Mouse (Mus musculus) ES-E14 (cell line): ENCODE measurements around the gene Ncaph2. TPM values are rescaled to one million over a fixed set of nuclear protein-coding genes. Genes with fewer than 3 reads are reported as not detected.

Experiments
- DNase-seq: peaks from one replicate; pipeline ENCODE4 v3.0.0-alpha.2; 2013; ENCODE audit warnings: low read depth, low spot score
- H3K27ac ChIP-seq: 2 replicates; pipeline ENCODE4 v1.5.1; 2012; ENCODE audit warnings: low read depth, mild to moderate bottlenecking, low read length, moderate library complexity, mixed read lengths; ENCODE audit not compliant: poor library complexity, insufficient read depth, severe bottlenecking
- H3K36me3 ChIP-seq: 2 replicates; pipeline ENCODE4 v1.6.1; 2012; ENCODE audit warnings: mild to moderate bottlenecking, low read length, moderate library complexity, mixed read lengths; ENCODE audit not compliant: control insufficient read depth, poor library complexity, insufficient read depth, severe bottlenecking
- H3K4me1 ChIP-seq, 2 experiments: fragments of 150-350 bp in 1 of 2; sonication (generic) in 1 of 2; 2 replicates each; pipeline ENCODE4 v1.6.1; 2012; ENCODE audit warnings: low read length in 2 of 2, mild to moderate bottlenecking in 1 of 2, mixed read lengths in 1 of 2; ENCODE audit not compliant: control insufficient read depth in 2 of 2, insufficient read depth in 2 of 2, poor library complexity in 1 of 2
- H3K4me3 ChIP-seq, 2 experiments: fragments of 150-350 bp in 1 of 2; sonication (generic) in 1 of 2; 2 replicates each; pipeline ENCODE4 v1.5.1; 2012; ENCODE audit warnings: low read length in 2 of 2, low read depth in 1 of 2, mild to moderate bottlenecking in 1 of 2, mixed read lengths in 1 of 2; ENCODE audit not compliant: insufficient read depth in 1 of 2, poor library complexity in 1 of 2, severe bottlenecking in 1 of 2
- H3K9ac ChIP-seq: 2 replicates; pipeline ENCODE4 v1.6.1; 2012; ENCODE audit warnings: low read depth, mild to moderate bottlenecking, low read length, mixed read lengths; ENCODE audit not compliant: poor library complexity, insufficient read depth, severe bottlenecking
- H3K9me3 ChIP-seq: fragments of 150-350 bp; sonication (generic); 2 replicates; pipeline ENCODE4 v1.6.1; 2012; ENCODE audit warnings: low read depth, mild to moderate bottlenecking, low read length; ENCODE audit not compliant: control insufficient read depth, insufficient read depth
- CHD2 ChIP-seq: IDR thresholded peaks from 2 replicates; pipeline ENCODE4 v1.6.1; 2014; ENCODE audit warnings: mild to moderate bottlenecking, low read depth, low read length, inconsistent platforms
- HCFC1 ChIP-seq: IDR thresholded peaks from 2 replicates; pipeline ENCODE4 v1.6.1; 2012; ENCODE audit warnings: low read length, inconsistent platforms, borderline replicate concordance; ENCODE audit not compliant: insufficient read depth
- MAFK ChIP-seq: IDR thresholded peaks from 2 replicates; pipeline ENCODE4 v1.6.1; 2014; ENCODE audit warnings: mild to moderate bottlenecking, low read depth, low read length, inconsistent platforms; ENCODE audit not compliant: insufficient read depth
- ZC3H11A ChIP-seq: IDR thresholded peaks from 2 replicates; pipeline ENCODE4 v1.6.1; 2012; ENCODE audit warnings: low read depth, mild to moderate bottlenecking, inconsistent platforms, low read length, borderline replicate concordance
- ZNF384 ChIP-seq: IDR thresholded peaks from 2 replicates; pipeline ENCODE4 v1.6.1; 2012; ENCODE audit warnings: low read depth, low read length, inconsistent platforms
- in situ Hi-C, 2 experiments: fragments of 600-800 bp; cut with MboI; formaldehyde crosslinking; loops; one replicate each; pipeline ENCODE4 v1.15.1; 2025; ENCODE audit warnings: low sequenced_read_pairs in 2 of 2, inconsistent platforms in 1 of 2; ENCODE audit not compliant: unreplicated experiment in 2 of 2
- total RNA-seq: library from RNA; depleted of rRNA; stranded (reverse); fragments of 300-350 nt; gene quantifications from 2 replicates; pipeline ENCODE4 v1.2.3, GENCODE M21; 2012

The Ncaph2 gene
- total RNA-seq, 1 experiment = 205 TPM

GRCm38 (mm10) chr15:89315190-89315731 is 40.3 kb upstream of the Ncaph2 start, which contains the start of gene Sbf1:
Gene Sbf1 (minus strand): TSS chr15:89315311.
- peak within 1 kb of the TSS; percentile 93 to 94 for H3K4me3 ChIP-seq
- no peaks in the 10 kb centered on the region for H3K9me3 ChIP-seq
- H3K27ac ChIP-seq = no peak within 1 kb of the TSS
- H3K9ac ChIP-seq = peak within 1 kb of the TSS; percentile 91
- no peaks in the 10 kb centered on the region for H3K36me3 ChIP-seq
- DNase-seq = peak; percentile 93
- peaks cover 0 to 13% of the 10 kb centered on the region in 2 experiments; a peak in 1 of 4 replicates for H3K4me1 ChIP-seq
- 0 out of 2 replicates have a peak, but pooled peaks have one; percentile 36 for TF ChIP-seq HCFC1
- no peak for TF ChIP-seq ZNF384
- TF ChIP-seq MAFK = no peak
- TF ChIP-seq ZC3H11A = no peak
- no peak for TF ChIP-seq CHD2
- in situ Hi-C loops = no loop called here

GRCm38 (mm10) chr15:89316146-89316545 is 39.4 kb upstream of the Ncaph2 start:
- H3K4me1 ChIP-seq = peaks cover 0 to 15% of the 10 kb centered on the region in 2 experiments; a peak in 1 of 4 replicates
- H3K27ac ChIP-seq = no peak overlapping the region
- H3K4me3 ChIP-seq = no peak overlapping the region; a peak in 1 of 4 replicates
- in situ Hi-C loops = no loop called here
- H3K36me3 ChIP-seq = no peaks in the 10 kb centered on the region
- H3K9ac ChIP-seq = peak overlapping the region; percentile 32; the same call in 1 of the 2 replicates
- H3K9me3 ChIP-seq = no peaks in the 10 kb centered on the region
- DNase-seq = peak; percentile 56
- TF ChIP-seq CHD2 = no peak
- no peak for TF ChIP-seq ZC3H11A
- no peak for TF ChIP-seq HCFC1
- no peak for TF ChIP-seq ZNF384
- no peak for TF ChIP-seq MAFK

DNA sequence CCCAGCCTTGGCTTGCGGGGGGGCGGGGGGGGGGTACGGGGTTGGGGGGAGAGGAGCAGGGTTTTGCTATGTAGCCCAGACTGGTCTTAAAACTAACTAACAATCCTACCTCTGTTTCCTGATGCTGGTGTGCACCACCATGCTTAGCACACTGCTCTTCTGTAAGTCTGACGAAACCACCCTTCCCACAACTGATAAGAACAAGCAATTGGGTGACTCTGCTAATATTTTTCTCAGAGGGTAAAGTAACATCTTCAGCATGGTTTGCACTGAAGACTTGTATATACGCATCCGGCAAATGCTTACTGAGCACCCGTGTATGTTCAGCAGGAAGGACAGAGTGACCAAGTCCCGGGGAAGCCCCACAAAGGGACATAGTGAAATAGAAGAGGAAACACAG is 34.3 kb upstream of the Ncaph2 start:
- H3K36me3 ChIP-seq = peaks cover 2% of the 10 kb centered on the region; the same call in 1 of the 2 replicates
- no peaks in the 10 kb centered on the region for H3K9me3 ChIP-seq
- no peak overlapping the region for H3K27ac ChIP-seq
- H3K9ac ChIP-seq = no peak overlapping the region
- in situ Hi-C loops = no loop called here
- peaks cover 0 to 6% of the 10 kb centered on the region in 2 experiments; a peak in 1 of 4 replicates for H3K4me1 ChIP-seq
- H3K4me3 ChIP-seq = no peak overlapping the region
- TF ChIP-seq HCFC1 (no peak), MAFK (no peak), ZC3H11A (no peak), CHD2 (no peak), ZNF384 (no peak)
- DNase-seq = no peak

GRCm38 (mm10) chr15:89322670-89323522 is 32.6 kb upstream of the Ncaph2 start, which contains the start of gene Adm2:
Gene Adm2 (plus strand): TSS chr15:89322720.
- Histone ChIP-seq H3K4me1 (peaks cover 0 to 6% of the 10 kb centered on the region in 2 experiments; a peak in 1 of 4 replicates), H3K36me3 (peaks cover 2% of the 10 kb centered on the region; the same call in 1 of the 2 replicates), H3K9ac (peak within 1 kb of the TSS; percentile 65), H3K9me3 (no peaks in the 10 kb centered on the region), H3K27ac (no peak within 1 kb of the TSS; the same call in 1 of the 2 replicates), H3K4me3 (peak within 1 kb of the TSS; percentile 69 to 72)
- DNase-seq = no peak
- in situ Hi-C loops = no loop called here
- no peak for TF ChIP-seq ZC3H11A
- TF ChIP-seq HCFC1 = no peak
- no peak for TF ChIP-seq MAFK
- TF ChIP-seq CHD2 = no peak
- no peak for TF ChIP-seq ZNF384
